Mouse (Mus musculus) embryo, embryonic 11.5 days (tissue): Measurements from ENCODE around the gene Gga1.
"Not testable (repeated sequence)": the region's sequence is repeated elsewhere in the genome, so short reads cannot be mapped to it uniquely, and the experiment has no call there.

ENCODE experiments used
- DNase-seq: peaks from one replicate; pipeline ENCODE4 v3.0.0-alpha.2; 2012; ENCODE audit warnings: low read depth, low spot score

Gene Gga1

GRCm38 (mm10) chr15:78875537-78875936 lies 1.5 kb upstream of the Gga1 start:
- no peak for DNase-seq

- peak; percentile 65 for DNase-seq
Observed at GRCm38 (mm10) chr15:78876258-78876696, 713 bp upstream of the Gga1 start.

GRCm38 (mm10) chr15:78877810-78878390 lies 910 bp downstream of the Gga1 start:
- no peak for DNase-seq

GRCm38 (mm10) chr15:78878792-78879516 lies 2.0 kb downstream of the Gga1 start:
- DNase-seq = not testable (repeated sequence)

- DNase-seq = no peak
Observed at GRCm38 (mm10) chr15:78880432-78880831, 3.4 kb downstream of the Gga1 start.

- no peak for DNase-seq
Observed at GRCm38 (mm10) chr15:78881828-78882227, 4.8 kb downstream of the Gga1 start.

- DNase-seq = no peak
Observed at GRCm38 (mm10) chr15:78889401-78889853, 12.4 kb downstream of the Gga1 start.

GRCm38 (mm10) chr15:78892440-78892839 lies 15.4 kb downstream of the Gga1 start:
- DNase-seq = no peak

- no peak for DNase-seq
Observed at GRCm38 (mm10) chr15:78894726-78895125, 17.7 kb downstream of the Gga1 start.

- DNase-seq = no peak
Observed at GRCm38 (mm10) chr15:78895741-78896140, 18.8 kb downstream of the Gga1 start.

GRCm38 (mm10) chr15:78896149-78896548 lies 19.2 kb downstream of the Gga1 start:
- no peak for DNase-seq

GRCm38 (mm10) chr15:78897488-78897887 lies 20.5 kb downstream of the Gga1 start:
- DNase-seq = no peak

GRCm38 (mm10) chr15:78898507-78899001 lies 21.6 kb downstream of the Gga1 start:
- no peak for DNase-seq

GRCm38 (mm10) chr15:78899409-78899739 lies 22.4 kb downstream of the Gga1 start, which contains the start of gene Gm49510:
TSS of gene Gm49510 (plus strand) at chr15:78899667.
- DNase-seq = no peak

GRCm38 (mm10) chr15:78899740-78900584 lies 23.0 kb downstream of the Gga1 start, which contains the start of gene Sh3bp1:
TSS of gene Sh3bp1 (plus strand) at chr15:78899768.
- DNase-seq = no peak

GRCm38 (mm10) chr15:78900585-78901421 lies 23.8 kb downstream of the Gga1 start:
- no peak for DNase-seq

GRCm38 (mm10) chr15:78901422-78901789 lies 24.4 kb downstream of the Gga1 start:
- DNase-seq = no peak

GRCm38 (mm10) chr15:78903243-78903642 lies 26.3 kb downstream of the Gga1 start:
- peak; percentile 77 for DNase-seq

GRCm38 (mm10) chr15:78908399-78908798 lies 31.4 kb downstream of the Gga1 start:
- no peak for DNase-seq

GRCm38 (mm10) chr15:78908982-78909381 lies 32.0 kb downstream of the Gga1 start:
- no peak for DNase-seq

GRCm38 (mm10) chr15:78912040-78912439 lies 35.0 kb downstream of the Gga1 start:
- DNase-seq = no peak
